Mouse (Mus musculus) MEL (cell line): ENCODE data around the gene Rora. TPM values are rescaled to one million over a fixed set of nuclear protein-coding genes. Genes with fewer than 3 reads are reported as not detected.

Source experiments
- DNase-seq: peaks from one replicate; pipeline ENCODE4 v3.0.0; 2011; ENCODE audit warnings: low read depth, low spot score
- H3K27ac ChIP-seq: 2 replicates; pipeline ENCODE4 v1.5.1; 2012; ENCODE audit warnings: low read depth, mild to moderate bottlenecking, control low read depth, low read length, moderate library complexity; ENCODE audit not compliant: control insufficient read depth
- H3K27me3 ChIP-seq, 2 experiments: fragments of 150-350 bp in 1 of 2; sonication (generic) in 1 of 2; 2 replicates each; pipeline ENCODE4 v1.6.1; 2012; ENCODE audit warnings: low read length in 2 of 2, mild to moderate bottlenecking in 2 of 2, improper control_type of control experiment in 1 of 2, moderate library complexity in 1 of 2; ENCODE audit not compliant: insufficient read depth in 2 of 2, control insufficient read depth in 1 of 2
- H3K36me3 ChIP-seq, 2 experiments: 2 replicates each; pipeline ENCODE4 v1.6.1; 2012 to 2014; ENCODE audit warnings: low read length in 2 of 2, improper control_type of control experiment in 1 of 2, inconsistent platforms in 1 of 2, mild to moderate bottlenecking in 1 of 2; ENCODE audit not compliant: insufficient read depth in 2 of 2, control insufficient read depth in 1 of 2
- H3K4me1 ChIP-seq, 2 experiments: fragments of 150-350 bp in 1 of 2; sonication (generic) in 1 of 2; 2 replicates each; pipeline ENCODE4 v1.6.1; 2012; ENCODE audit warnings: low read length in 2 of 2, improper control_type of control experiment in 1 of 2, mild to moderate bottlenecking in 1 of 2; ENCODE audit not compliant: insufficient read depth in 2 of 2, control insufficient read depth in 1 of 2
- H3K4me3 ChIP-seq, 2 experiments: fragments of 150-350 bp in 1 of 2; sonication (generic) in 1 of 2; 2 replicates each; pipeline ENCODE4 v1.5.1; 2012; ENCODE audit warnings: low read depth in 2 of 2, low read length in 2 of 2, mild to moderate bottlenecking in 2 of 2, moderate library complexity in 2 of 2, control low read depth in 1 of 2, improper control_type of control experiment in 1 of 2; ENCODE audit not compliant: control insufficient read depth in 1 of 2, insufficient read depth in 1 of 2
- H3K79me2 ChIP-seq: 2 replicates; pipeline ENCODE4 v1.6.1; 2012; ENCODE audit warnings: mild to moderate bottlenecking, low read length, moderate library complexity; ENCODE audit not compliant: control insufficient read depth, poor library complexity, insufficient read depth
- H3K9ac ChIP-seq: 2 replicates; pipeline ENCODE4 v1.6.1; 2012; ENCODE audit warnings: low read depth, mild to moderate bottlenecking, control low read depth, low read length, moderate library complexity; ENCODE audit not compliant: control insufficient read depth, poor library complexity, severe bottlenecking
- H3K9me3 ChIP-seq: fragments of 150-350 bp; sonication (generic); replicated peaks from 2 replicates; pipeline ENCODE4 v1.6.1; 2012; ENCODE audit warnings: mild to moderate bottlenecking, low read length, improper control_type of control experiment, moderate library complexity; ENCODE audit not compliant: insufficient read depth
- BHLHE40 ChIP-seq: IDR thresholded peaks from 2 replicates; pipeline ENCODE4 v1.6.1; 2012; ENCODE audit warnings: low read depth, mild to moderate bottlenecking, inconsistent platforms, low read length, improper control_type of control experiment, borderline replicate concordance
- EP300 ChIP-seq, 2 experiments: IDR thresholded peaks; 2 replicates each; pipeline ENCODE4 v1.6.1; 2011; ENCODE audit warnings: improper control_type of control experiment in 2 of 2, low read length in 2 of 2, low read depth in 1 of 2, mild to moderate bottlenecking in 1 of 2
- ETS1 ChIP-seq: IDR thresholded peaks from 2 replicates; pipeline ENCODE4 v1.6.1; 2012; ENCODE audit warnings: low read depth, mild to moderate bottlenecking, inconsistent platforms, low read length, improper control_type of control experiment, moderate library complexity
- KAT2A ChIP-seq: conservative IDR thresholded peaks from 2 replicates; pipeline ENCODE4 v1.6.1; 2012; ENCODE audit warnings: low read depth, low read length, improper control_type of control experiment, inconsistent platforms
- MAX ChIP-seq: IDR thresholded peaks from 2 replicates; pipeline ENCODE4 v1.6.1; 2011; ENCODE audit warnings: low read length, improper control_type of control experiment
- MXI1 ChIP-seq: IDR thresholded peaks from 2 replicates; pipeline ENCODE4 v1.6.1; 2011; ENCODE audit warnings: mild to moderate bottlenecking, low read depth, low read length, improper control_type of control experiment
- MYB ChIP-seq: IDR thresholded peaks from 2 replicates; pipeline ENCODE4 v1.6.1; 2011; ENCODE audit warnings: mild to moderate bottlenecking, low read depth, low read length, improper control_type of control experiment
- MYC ChIP-seq: IDR thresholded peaks from 2 replicates; pipeline ENCODE4 v1.6.1; 2011; ENCODE audit warnings: low read depth, mild to moderate bottlenecking, low read length, improper control_type of control experiment, moderate library complexity
- NRF1 ChIP-seq: IDR thresholded peaks from 2 replicates; pipeline ENCODE4 v1.6.1; 2014; ENCODE audit warnings: low read depth, mild to moderate bottlenecking, inconsistent platforms, low read length, improper control_type of control experiment, moderate library complexity; ENCODE audit not compliant: poor library complexity, insufficient read depth, severe bottlenecking
- POLR2A ChIP-seq, 2 experiments: IDR thresholded peaks; 2 replicates each; pipeline ENCODE4 v1.6.1; 2011 to 2012; ENCODE audit warnings: low read length in 2 of 2, mild to moderate bottlenecking in 2 of 2, control low read depth in 1 of 2, improper control_type of control experiment in 1 of 2, low read depth in 1 of 2, moderate library complexity in 1 of 2; ENCODE audit not compliant: control insufficient read depth in 1 of 2, insufficient read depth in 1 of 2, poor library complexity in 1 of 2
- RAD21 ChIP-seq: IDR thresholded peaks from 2 replicates; pipeline ENCODE4 v1.6.1; 2011; ENCODE audit warnings: mild to moderate bottlenecking, low read depth, low read length, improper control_type of control experiment
- RCOR1 ChIP-seq: IDR thresholded peaks from 2 replicates; pipeline ENCODE4 v1.6.1; 2012; ENCODE audit warnings: low read depth, mild to moderate bottlenecking, inconsistent platforms, low read length, improper control_type of control experiment
- USF1 ChIP-seq: IDR thresholded peaks from 2 replicates; pipeline ENCODE4 v1.6.1; 2014; ENCODE audit warnings: low read depth, mild to moderate bottlenecking, inconsistent platforms, low read length, improper control_type of control experiment, moderate library complexity
- USF2 ChIP-seq, 2 experiments: IDR thresholded peaks; 2 replicates each; pipeline ENCODE4 v1.6.1; 2011 to 2012; ENCODE audit warnings: improper control_type of control experiment in 2 of 2, low read length in 2 of 2, borderline replicate concordance in 1 of 2, inconsistent platforms in 1 of 2, low read depth in 1 of 2, mild to moderate bottlenecking in 1 of 2; ENCODE audit not compliant: insufficient read depth in 1 of 2
- ZC3H11A ChIP-seq: IDR thresholded peaks from 2 replicates; pipeline ENCODE4 v1.6.1; 2012; ENCODE audit warnings: low read depth, mild to moderate bottlenecking, inconsistent platforms, low read length, improper control_type of control experiment
- ZKSCAN1 ChIP-seq: IDR thresholded peaks from 2 replicates; pipeline ENCODE4 v1.6.1; 2012; ENCODE audit warnings: low read depth, mild to moderate bottlenecking, inconsistent platforms, low read length, improper control_type of control experiment, moderate library complexity
- polyA plus RNA-seq, 2 experiments: library from polyadenylated mRNA; stranded (reverse) in 1 of 2; unstranded in 1 of 2; fragments of >175 nt in 1 of 2; fragments of >200 nt in 1 of 2; gene quantifications; 2 replicates each; pipeline versions ENCODE4 v1.2.1 to v1.2.4; 2012; ENCODE audit warnings: low replicate concordance in 2 of 2, low read depth in 1 of 2; ENCODE audit not compliant: insufficient read length in 2 of 2, insufficient read depth in 1 of 2, missing spikeins in 1 of 2
- total RNA-seq: library from RNA; depleted of rRNA; stranded (reverse); fragments of 300-350 nt; gene quantifications from 2 replicates; pipeline ENCODE4 v1.2.3, GENCODE M21; 2012

Rora gene
- total and polyA plus RNA-seq, 3 experiments: not detected

DNA sequence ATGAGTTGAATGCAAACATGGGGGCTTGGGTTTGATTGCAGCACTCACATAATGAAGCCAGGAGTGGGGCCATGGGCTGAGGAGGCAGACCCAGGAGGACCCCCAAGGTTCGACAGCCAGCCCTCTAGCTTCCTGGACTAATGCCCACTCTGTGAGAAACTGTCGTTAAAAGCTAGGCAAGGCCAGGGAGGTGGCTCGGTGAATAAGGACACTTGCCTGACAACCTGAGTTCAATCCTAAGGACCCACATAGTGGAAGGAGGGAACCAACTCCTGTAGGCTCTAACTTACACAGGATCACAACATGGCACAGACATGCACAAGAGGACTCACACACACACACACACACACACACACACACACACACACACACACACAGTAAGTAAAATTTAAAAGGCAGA, 527.4 kb downstream of the Rora start:
- H3K36me3 ChIP-seq: no peaks in the 10 kb centered on the region
- no peak for TF ChIP-seq ETS1
- no peak for TF ChIP-seq MAX
- no peak for TF ChIP-seq RAD21
- H3K9ac ChIP-seq: no peak overlapping the region
- no peak overlapping the region for H3K4me3 ChIP-seq
- H3K27ac ChIP-seq: no peak overlapping the region
- H3K9me3 ChIP-seq: no peaks in the 10 kb centered on the region
- no peak for DNase-seq
- H3K79me2 ChIP-seq: no peaks in the 10 kb centered on the region
- no peaks in the 10 kb centered on the region for H3K4me1 ChIP-seq
- H3K27me3 ChIP-seq: no peaks in the 10 kb centered on the region

DNA sequence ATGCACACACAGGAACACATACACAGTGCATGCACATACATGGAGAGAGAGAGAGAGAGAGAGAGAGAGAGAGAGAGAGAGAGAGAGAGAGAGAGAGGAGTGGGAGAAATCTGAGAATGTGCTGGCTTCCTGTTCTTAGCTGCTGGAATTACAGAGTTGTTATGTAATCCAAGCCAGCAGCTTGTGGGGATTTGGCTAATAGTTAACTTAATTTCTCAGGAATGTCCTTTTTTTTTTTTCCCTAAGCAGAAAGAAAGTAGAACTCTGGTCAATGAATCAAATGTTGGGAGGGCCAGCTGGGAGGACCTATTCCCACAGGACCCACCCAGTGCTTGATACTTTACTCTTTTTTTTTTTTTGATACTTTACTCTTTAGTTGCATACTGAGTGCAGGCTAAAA, 527.8 kb downstream of the Rora start:
- no peaks in the 10 kb centered on the region for H3K79me2 ChIP-seq
- no peak for DNase-seq
- H3K9ac ChIP-seq: no peak overlapping the region
- no peak overlapping the region for H3K27ac ChIP-seq
- no peaks in the 10 kb centered on the region for H3K4me1 ChIP-seq
- no peak overlapping the region for H3K4me3 ChIP-seq
- no peaks in the 10 kb centered on the region for H3K9me3 ChIP-seq
- no peaks in the 10 kb centered on the region for H3K36me3 ChIP-seq
- TF ChIP-seq ZC3H11A (no peak), NRF1 (no peak), BHLHE40 (no peak), EP300 (IDR thresholded peaks at IDR 0.05; ENCODE audit: low read depth in 1 of 2, low read length in 2 of 2) (no peak), POLR2A (IDR thresholded peaks at IDR 0.05; ENCODE audit: control insufficient read depth in 1 of 2, insufficient read depth in 1 of 2, low read depth in 1 of 2, low read length in 2 of 2, poor library complexity in 1 of 2) (no peak), MYC (no peak), RCOR1 (no peak), USF1 (no peak), MYB (no peak), MXI1 (no peak), KAT2A (no peak), ZKSCAN1 (no peak), RAD21 (no peak), USF2 (IDR thresholded peaks at IDR 0.05; ENCODE audit: borderline replicate concordance in 1 of 2, insufficient read depth in 1 of 2, low read depth in 1 of 2, low read length in 2 of 2) (no peak)
- TF ChIP-seq, all 39 proteins: peak for 0
- H3K27me3 ChIP-seq: no peaks in the 10 kb centered on the region
